Mouse (Mus musculus) frontal cortex, adult (tissue): Measurements from ENCODE around the gene Tmem39b.
A peak's percentile ranks its signal among the peaks of the same experiment; 100 is the strongest.
"Not testable (repeated sequence)": the region's sequence is repeated elsewhere in the genome, so short reads cannot be mapped to it uniquely, and the experiment has no call there.

Experiments
- ATAC-seq: cut with Nextera tagmentation; 2 replicates; pipeline ENCODE4 v1.9.2; 2017; ENCODE audit warnings: mild to moderate bottlenecking, moderate library complexity, mixed read lengths; ENCODE audit not compliant: low TSS enrichment

Gene Tmem39b

GRCm38 (mm10) chr4:129696158-129696985 lies at the start of gene Tmem39b:
Tmem39b (minus strand) TSS chr4:129696838.
- ATAC-seq: peak; percentile 68

GRCm38 (mm10) chr4:129746106-129746505 lies 49.5 kb upstream of the Tmem39b start:
- ATAC-seq: no peak

GRCm38 (mm10) chr4:129743494-129743893 lies 46.9 kb upstream of the Tmem39b start:
- no peak for ATAC-seq

DNA sequence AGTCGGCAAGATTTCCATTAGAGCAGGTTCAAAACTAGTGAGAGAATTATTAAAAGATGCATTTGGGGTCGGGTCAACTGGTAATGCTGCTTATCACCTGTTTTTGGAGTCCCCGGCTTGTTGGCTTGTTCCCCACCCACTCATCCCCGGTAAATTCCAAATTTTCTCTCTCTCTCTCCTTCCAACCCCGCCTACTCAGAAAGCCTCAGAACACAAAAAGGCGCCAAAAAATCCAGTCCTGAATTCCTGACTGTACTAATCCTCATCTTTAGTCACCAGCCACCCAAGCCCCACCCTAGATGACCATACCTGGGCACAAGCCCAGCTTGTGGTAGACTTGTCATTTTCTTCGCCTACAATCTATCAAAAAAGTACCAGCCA lies 46.4 kb upstream of the Tmem39b start:
- no peak for ATAC-seq

- ATAC-seq: peak; percentile 96
These were observed 45.8 kb upstream of the Tmem39b start, which contains the start of gene Khdrbs1 for GRCm38 (mm10) chr4:129742232-129743009. Khdrbs1 (minus strand) TSS chr4:129742303.

GRCm38 (mm10) chr4:129741974-129742231 lies 45.3 kb upstream of the Tmem39b start:
- ATAC-seq: peak; percentile 26; the same call in 1 of the 2 replicates

GRCm38 (mm10) chr4:129741251-129741973 lies 44.8 kb upstream of the Tmem39b start:
- ATAC-seq: peak; percentile 29; the same call in 1 of the 2 replicates

DNA sequence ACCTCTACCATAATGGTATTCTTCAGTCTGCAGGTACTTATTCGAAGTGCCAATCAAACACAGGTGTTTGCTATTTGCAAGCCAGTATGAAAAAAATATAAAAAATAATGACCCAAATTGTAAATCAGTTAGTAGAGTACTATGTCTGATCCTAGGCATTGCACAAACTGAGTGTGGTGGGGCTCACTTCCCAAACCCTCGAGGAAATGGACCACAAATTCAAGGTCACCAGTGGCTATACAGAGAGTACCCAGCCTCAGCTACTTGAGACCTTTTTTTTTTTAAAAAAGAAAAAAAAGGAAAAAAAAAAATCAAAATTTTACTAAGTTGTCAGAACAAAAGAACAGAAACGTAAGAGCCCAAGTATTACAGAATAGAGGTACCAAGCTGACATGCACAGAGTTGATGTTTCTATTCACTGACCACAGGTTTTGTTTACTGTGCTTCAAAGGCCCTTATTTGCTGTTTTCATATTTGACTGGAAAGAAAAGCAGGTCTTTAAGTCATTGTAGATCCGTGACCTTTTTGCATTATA lies 42.5 kb upstream of the Tmem39b start:
- ATAC-seq: no peak

GRCm38 (mm10) chr4:129736173-129736572 lies 39.5 kb upstream of the Tmem39b start:
- no peak for ATAC-seq

- not testable (repeated sequence) for ATAC-seq
These were observed 38.8 kb upstream of the Tmem39b start for GRCm38 (mm10) chr4:129735485-129735884.

GRCm38 (mm10) chr4:129731423-129731822 lies 34.8 kb upstream of the Tmem39b start:
- ATAC-seq: no peak

DNA sequence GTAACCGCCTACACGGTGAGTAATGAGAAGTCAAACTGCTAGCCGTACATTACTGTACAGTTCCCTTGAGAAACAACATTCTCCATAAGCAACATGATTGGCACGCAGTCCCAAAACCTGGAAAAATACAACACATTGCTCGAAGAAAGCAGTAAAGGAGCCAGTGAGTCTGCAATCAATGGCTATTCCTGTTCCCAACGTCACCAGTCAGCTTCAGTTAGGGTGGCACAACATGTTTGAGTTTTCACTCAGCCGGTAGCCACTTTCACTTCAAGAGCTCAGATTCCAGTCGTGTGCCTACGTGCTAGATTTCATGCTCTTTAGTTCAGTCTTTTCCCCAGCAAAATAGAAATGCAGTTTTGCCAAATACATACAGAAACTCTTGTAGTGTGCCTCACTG lies 19.7 kb upstream of the Tmem39b start:
- peak; percentile 74 for ATAC-seq

DNA sequence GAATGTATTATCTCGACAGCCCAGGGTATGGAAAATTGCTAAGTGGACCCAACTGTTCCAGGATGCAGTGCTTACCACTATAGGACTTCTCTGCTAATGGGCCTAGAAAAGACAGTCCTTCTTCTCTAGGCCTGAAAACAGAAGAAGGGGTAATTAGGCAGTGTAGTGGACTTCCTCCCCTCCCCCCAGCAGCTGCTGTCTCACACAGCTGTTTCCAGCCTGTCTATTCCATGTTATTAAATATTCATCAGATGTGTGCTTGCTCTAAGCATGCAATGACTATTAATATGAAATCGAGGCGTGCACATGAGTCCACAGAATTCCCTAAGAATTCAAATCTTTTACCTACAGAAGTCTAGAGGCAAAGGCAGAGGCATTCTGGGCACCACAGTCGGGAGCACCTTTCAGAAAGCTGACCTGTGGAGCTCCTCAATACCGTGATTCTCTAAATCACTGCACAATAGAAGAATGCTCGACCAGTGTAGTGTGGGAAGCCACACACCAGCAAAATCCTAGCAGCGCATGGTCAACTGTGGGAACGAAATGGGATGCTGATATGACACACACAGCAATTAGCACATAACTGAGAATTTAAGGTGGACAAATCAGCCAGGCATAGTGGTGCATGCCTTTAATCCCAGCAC lies 13.0 kb upstream of the Tmem39b start:
- peak; percentile 38; the same call in 1 of the 2 replicates for ATAC-seq

- no peak for ATAC-seq
These were observed 10.1 kb upstream of the Tmem39b start for GRCm38 (mm10) chr4:129706750-129707149.

GRCm38 (mm10) chr4:129702454-129702853 lies 5.8 kb upstream of the Tmem39b start:
- ATAC-seq: peak; percentile 56

- peak; percentile 27 for ATAC-seq
These were observed 5.1 kb upstream of the Tmem39b start for GRCm38 (mm10) chr4:129701503-129702377.

- ATAC-seq: not testable (repeated sequence)
These were observed 4.0 kb upstream of the Tmem39b start for GRCm38 (mm10) chr4:129700661-129701060.

DNA sequence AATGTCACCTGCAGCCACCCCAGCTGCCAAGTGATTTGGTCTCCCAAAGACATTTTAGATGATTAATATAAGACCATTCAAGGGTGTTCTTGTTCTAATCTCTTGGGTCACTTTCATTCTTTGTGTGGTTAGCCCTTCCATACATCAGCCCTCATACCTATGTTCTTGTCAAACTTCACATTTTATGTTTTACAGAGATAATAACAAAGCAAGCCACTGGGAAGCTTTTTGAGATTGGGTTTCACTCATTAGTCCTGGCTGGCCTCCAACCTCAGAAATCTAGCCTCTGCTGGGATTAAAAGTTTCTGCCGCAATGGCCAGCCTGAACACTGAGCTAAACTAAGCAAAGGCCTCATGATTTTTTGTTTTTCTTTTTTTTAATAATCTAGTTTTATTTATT lies 3.6 kb upstream of the Tmem39b start:
- no peak for ATAC-seq

- ATAC-seq: no peak
These were observed 553 bp upstream of the Tmem39b start for GRCm38 (mm10) chr4:129697191-129697590.

DNA sequence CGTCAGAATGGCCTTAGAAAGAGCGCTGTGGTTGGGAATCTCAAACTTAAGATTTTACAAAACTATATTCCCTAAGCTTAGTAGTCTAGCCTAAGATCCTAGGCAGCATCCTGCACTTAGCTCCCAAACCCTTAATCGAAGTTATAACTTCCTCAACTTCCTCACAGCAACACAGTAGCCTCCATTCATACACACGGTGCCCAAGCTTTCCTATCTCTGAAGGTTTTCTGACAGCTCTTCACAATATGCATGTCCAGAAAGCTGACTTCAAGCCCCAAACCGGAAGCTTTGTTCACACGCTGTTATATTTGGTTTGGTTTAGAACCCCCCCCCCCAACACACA lies 852 bp downstream of the Tmem39b start:
- 0 out of 2 replicates have a peak, but pooled peaks have one; percentile 6 for ATAC-seq

GRCm38 (mm10) chr4:129684531-129684930 lies 12.1 kb downstream of the Tmem39b start:
- ATAC-seq: no peak
